9 mouse cellular contexts compared by ENCODE assay signal in the genomic region with DNA sequence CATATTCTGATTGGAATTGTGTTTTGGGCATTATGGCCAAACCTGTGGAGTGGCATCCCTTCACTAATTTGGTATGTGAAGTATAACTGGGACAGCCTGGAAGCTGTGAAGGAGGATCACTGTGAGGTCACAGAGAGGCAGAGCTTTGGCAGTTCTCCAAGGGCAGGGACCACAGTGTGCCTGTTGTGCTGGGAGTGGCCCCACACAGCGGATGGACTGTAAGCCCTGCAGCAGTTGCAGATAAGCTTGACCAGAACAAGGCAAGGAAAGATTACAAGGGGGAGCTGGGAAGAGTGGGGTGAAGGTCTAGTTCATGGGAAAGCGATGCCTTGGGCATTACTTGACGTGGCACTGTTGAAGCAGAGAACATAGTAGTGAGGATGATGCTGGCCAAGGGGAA. TPM values are rescaled to one million over a fixed set of nuclear protein-coding genes. Genes with fewer than 3 reads are reported as not detected.
DNase-seq lines count a peak whose midpoint lies in the region; ATAC-seq and TF ChIP-seq lines count a peak whose summit lies in the region.
"Had no signal": no experiment of that assay in that cellular context is flagged by ENCODE, and none has a peak within 500 bp of the region (broad histone marks: within the 10 kb centered on the region; RNA-seq: fewer than 3 reads in every experiment).

No protein-coding gene starts in this region.

- H3K4me3 ChIP-seq in hindbrain, postnatal 0 days (ENCODE audit: low read length): no peak overlapping the region
- no peak overlapping the region for H3K4me3 ChIP-seq in hindbrain, embryonic 11.5 days (ENCODE audit: low read depth, low read length)
- H3K4me3 ChIP-seq: midbrain, embryonic 12.5 days had no signal

- DNase-seq in hindbrain, postnatal 0 days (ENCODE audit: low spot score): peak; percentile 21
- DNase-seq in hindbrain, embryonic 11.5 days (ENCODE audit: low spot score): no peak
- DNase-seq in adrenal gland, adult 18-20 months (ENCODE audit: low spot score in 2 of 2): peak; percentile 38 to 60
- DNase-seq in gastrocnemius, postnatal 36 days: peak; percentile 44 to 70
- DNase-seq in kidney, adult 8-10 months: peak; percentile 61 to 77
- DNase-seq in lung, postnatal 14 days: peak; percentile 84
- no peak for DNase-seq in frontal cortex, postnatal 36 days (ENCODE audit: low spot score in 2 of 2)
- DNase-seq in right cerebral cortex, postnatal 25 days: no peak

- ATAC-seq in hindbrain, postnatal 0 days: no peak
- no peak for ATAC-seq in hindbrain, embryonic 11.5 days (ENCODE audit: low FRiP score)

- H3K27me3 ChIP-seq in hindbrain, postnatal 0 days (ENCODE audit: insufficient read depth, low read length): no peaks in the 10 kb centered on the region
- H3K27me3 ChIP-seq in hindbrain, embryonic 11.5 days (ENCODE audit: control insufficient read depth, insufficient read depth, low read length): no peaks in the 10 kb centered on the region
- H3K27me3 ChIP-seq: midbrain, embryonic 12.5 days had no signal

- intact Hi-C loops in gastrocnemius, postnatal 36 days (cut with DNase I): no loop called here

- no peak overlapping the region for H3K27ac ChIP-seq in hindbrain, postnatal 0 days
- no peak overlapping the region for H3K27ac ChIP-seq in hindbrain, embryonic 11.5 days (ENCODE audit: low read depth, low read length)
- H3K27ac ChIP-seq: midbrain, embryonic 12.5 days had no signal

- peaks cover 21% of the 10 kb centered on the region; the same call in 1 of the 2 replicates for H3K36me3 ChIP-seq in hindbrain, postnatal 0 days (ENCODE audit: insufficient read depth, low read length)
- no peaks in the 10 kb centered on the region for H3K36me3 ChIP-seq in hindbrain, embryonic 11.5 days (ENCODE audit: control insufficient read depth, insufficient read depth, low read length)

- WGBS in hindbrain, postnatal 0 days: 45% methylated on average over 3 of the region's 3 CpGs
- WGBS in hindbrain, embryonic 11.5 days: 86% methylated on average over 3 of the region's 3 CpGs

- no peak for TF ChIP-seq CTCF in hindbrain, postnatal 0 days (IDR thresholded peaks at IDR 0.05; ENCODE audit: low read depth)

- H3K4me2 ChIP-seq in hindbrain, postnatal 0 days (ENCODE audit: low read depth, low read length): no peak overlapping the region
- no peak overlapping the region for H3K4me2 ChIP-seq in hindbrain, embryonic 11.5 days (replicated peaks; ENCODE audit: low read depth, low read length)
- H3K4me2 ChIP-seq: midbrain, embryonic 12.5 days had no signal

- no peaks in the 10 kb centered on the region for H3K9me3 ChIP-seq in hindbrain, postnatal 0 days (ENCODE audit: low read length)
- H3K9me3 ChIP-seq in hindbrain, embryonic 11.5 days (ENCODE audit: control insufficient read depth, low read length): no peaks in the 10 kb centered on the region
- H3K9me3 ChIP-seq: midbrain, embryonic 12.5 days had no signal

- H3K4me1 ChIP-seq in hindbrain, postnatal 0 days (ENCODE audit: insufficient read depth, low read length): peaks cover 14% of the 10 kb centered on the region; the same call in 1 of the 2 replicates
- H3K4me1 ChIP-seq in hindbrain, embryonic 11.5 days (replicated peaks; ENCODE audit: control insufficient read depth, insufficient read depth, low read length): peaks cover 5% of the 10 kb centered on the region; the same call in 1 of the 2 replicates

- no peak overlapping the region for H3K9ac ChIP-seq in hindbrain, postnatal 0 days (replicated peaks; ENCODE audit: low read length)
- no peak overlapping the region for H3K9ac ChIP-seq in hindbrain, embryonic 11.5 days (ENCODE audit: low read depth, low read length)
- H3K9ac ChIP-seq: midbrain, embryonic 12.5 days had no signal

RNA-seq across cellular contexts. Expression of a gene that starts 4.0 kb away (rescaled TPM):
- total RNA-seq in hindbrain, postnatal 0 days (2014; rRNA removed): 18.7 and 19.0 TPM in 2 replicates
- 24.6 and 26.1 TPM in 2 replicates for polyA plus RNA-seq in hindbrain, postnatal 0 days (2015; fragmentation: Nextera tagmentation; extraction: Ambion mirVana)
- polyA plus RNA-seq in hindbrain, embryonic 11.5 days (2014; fragmentation: Nextera tagmentation; extraction: Ambion mirVana): 44.3 and 46.1 TPM in 2 replicates
- 10 to 100 TPM; 41.7 to 46.2 TPM for total RNA-seq in adrenal gland, adult 18-20 months (2021)
- 10 to 100 TPM; 21.1 to 21.6 TPM for total RNA-seq in gastrocnemius, postnatal 36 days (2021)

RNA-seq across cellular contexts. Expression of a gene that starts 8.5 kb away (rescaled TPM):
- total RNA-seq in hindbrain, postnatal 0 days (2014; rRNA removed): 28.7 and 39.4 TPM in 2 replicates
- 38.5 and 41.2 TPM in 2 replicates for polyA plus RNA-seq in hindbrain, postnatal 0 days (2015; fragmentation: Nextera tagmentation; extraction: Ambion mirVana)
- polyA plus RNA-seq in hindbrain, embryonic 11.5 days (2014; fragmentation: Nextera tagmentation; extraction: Ambion mirVana): 77.4 and 81.2 TPM in 2 replicates
- total RNA-seq in adrenal gland, adult 18-20 months (2021): 10 to 100 TPM; 29.4 to 34.5 TPM
- total RNA-seq in gastrocnemius, postnatal 36 days (2021): 10 to 100 TPM; 13.8 to 14.5 TPM

Comparison
In these comparisons a context has a peak if more than half of its experiments do, and no peak if none do; other contexts are left out.
1. DNase-seq: peak in hindbrain, postnatal 0 days (single experiment), adrenal gland, adult 18-20 months (2 of 2), gastrocnemius, postnatal 36 days (2 of 2), kidney, adult 8-10 months (2 of 2) and lung, postnatal 14 days (single experiment); none in hindbrain, embryonic 11.5 days (single experiment), frontal cortex, postnatal 36 days (0 of 2) and right cerebral cortex, postnatal 25 days (single experiment).